Comparison of ENCODE assay signal across 8 mouse cellular contexts in genomic region chr10:9053371-9053770, GRCm38 (mm10).
DNase-seq lines count a peak whose midpoint lies in the region; ATAC-seq lines count a peak whose summit lies in the region.

No protein-coding gene starts in this region.

- H3K27ac ChIP-seq in forebrain, embryonic 12.5 days = no peak overlapping the region
- no peak overlapping the region for H3K27ac ChIP-seq in forebrain, embryonic 11.5 days (ENCODE audit: low read depth, low read length)
- H3K27ac ChIP-seq in midbrain, embryonic 13.5 days = no peak overlapping the region

- no peaks in the 10 kb centered on the region for H3K9me3 ChIP-seq in forebrain, embryonic 12.5 days
- H3K9me3 ChIP-seq in forebrain, embryonic 11.5 days (ENCODE audit: control insufficient read depth, low read length) = no peaks in the 10 kb centered on the region
- no peaks in the 10 kb centered on the region for H3K9me3 ChIP-seq in midbrain, embryonic 13.5 days

- H3K4me1 ChIP-seq in forebrain, embryonic 12.5 days = 0 out of 2 replicates have a peak, but pooled peaks cover 3% of the 10 kb centered on the region
- H3K4me1 ChIP-seq in forebrain, embryonic 11.5 days (replicated peaks; ENCODE audit: control insufficient read depth, insufficient read depth, low read length) = no peaks in the 10 kb centered on the region
- peaks cover 11% of the 10 kb centered on the region; the same call in 1 of the 2 replicates for H3K4me1 ChIP-seq in midbrain, embryonic 13.5 days (replicated peaks)

- no peak overlapping the region for H3K4me3 ChIP-seq in forebrain, embryonic 12.5 days (replicated peaks)
- H3K4me3 ChIP-seq in forebrain, embryonic 11.5 days (ENCODE audit: low read depth, low read length) = no peak overlapping the region
- H3K4me3 ChIP-seq in midbrain, embryonic 13.5 days (replicated peaks) = no peak overlapping the region

- no peaks in the 10 kb centered on the region for H3K27me3 ChIP-seq in forebrain, embryonic 12.5 days
- no peaks in the 10 kb centered on the region for H3K27me3 ChIP-seq in forebrain, embryonic 11.5 days (ENCODE audit: control insufficient read depth, insufficient read depth, low read length)
- no peaks in the 10 kb centered on the region for H3K27me3 ChIP-seq in midbrain, embryonic 13.5 days

- H3K36me3 ChIP-seq in forebrain, embryonic 12.5 days (replicated peaks) = no peaks in the 10 kb centered on the region
- H3K36me3 ChIP-seq in forebrain, embryonic 11.5 days (ENCODE audit: control insufficient read depth, insufficient read depth, low read length) = no peaks in the 10 kb centered on the region
- H3K36me3 ChIP-seq in midbrain, embryonic 13.5 days = no peaks in the 10 kb centered on the region

- WGBS in forebrain, embryonic 12.5 days = 49% methylated on average over 4 of the region's 4 CpGs
- WGBS in forebrain, embryonic 11.5 days = 51% methylated on average over 4 of the region's 4 CpGs
- 42% methylated on average over 4 of the region's 4 CpGs for WGBS in midbrain, embryonic 13.5 days

- H3K9ac ChIP-seq in forebrain, embryonic 12.5 days = no peak overlapping the region
- no peak overlapping the region for H3K9ac ChIP-seq in forebrain, embryonic 11.5 days (ENCODE audit: low read length)
- no peak overlapping the region for H3K9ac ChIP-seq in midbrain, embryonic 13.5 days (replicated peaks)

- no peak for DNase-seq in forebrain, embryonic 11.5 days (ENCODE audit: low spot score)
- peak; percentile 14 to 30 for DNase-seq in left cerebral cortex, adult 9 months (ENCODE audit: low spot score in 2 of 2)
- DNase-seq in left cerebral cortex, postnatal 4 days = no peak
- peak; percentile 78 for DNase-seq in embryo, embryonic 10 days (ENCODE audit: low spot score)
- no peak for DNase-seq in spleen, adult 18-20 months

- peak; percentile 80 for ATAC-seq in forebrain, embryonic 12.5 days (ENCODE audit: low FRiP score)
- ATAC-seq in forebrain, embryonic 11.5 days (replicated peaks; ENCODE audit: low FRiP score) = no peak
- ATAC-seq in midbrain, embryonic 13.5 days = peak; percentile 73
- ATAC-seq in erythroblast, adult 5-6 weeks (replicated peaks; ENCODE audit: low FRiP score, poor library complexity, severe bottlenecking) = no peak

- intact Hi-C loops in left cerebral cortex, postnatal 4 days (cut with DNase I) = loop anchor here (10.0 kb wide), 1 partner anchor 701 kb away; no protein-coding TSS in a partner anchor

- H3K4me2 ChIP-seq in forebrain, embryonic 12.5 days = no peak overlapping the region
- H3K4me2 ChIP-seq in forebrain, embryonic 11.5 days (ENCODE audit: low read depth, low read length, severe bottlenecking) = no peak overlapping the region
- no peak overlapping the region for H3K4me2 ChIP-seq in midbrain, embryonic 13.5 days (replicated peaks)

Comparison
In these comparisons a context has a peak if more than half of its experiments do, and no peak if none do; other contexts are left out.
1. ATAC-seq: peak in forebrain, embryonic 12.5 days (single experiment) and midbrain, embryonic 13.5 days (single experiment); none in forebrain, embryonic 11.5 days (single experiment) and erythroblast, adult 5-6 weeks (single experiment).
2. DNase-seq: peak in left cerebral cortex, adult 9 months (2 of 2) and embryo, embryonic 10 days (single experiment); none in forebrain, embryonic 11.5 days (single experiment), left cerebral cortex, postnatal 4 days (single experiment) and spleen, adult 18-20 months (0 of 2).